Mouse (Mus musculus) megakaryocyte, embryonic 14.5 days (primary cell): ENCODE measurements around the gene Ccnb3. TPM values are rescaled to one million over a fixed set of nuclear protein-coding genes. Genes with fewer than 3 reads are reported as not detected.
"Not testable (repeated sequence)": the region's sequence is repeated elsewhere in the genome, so short reads cannot be mapped to it uniquely, and the experiment has no call there.

Experiments used
- H3K27me3 ChIP-seq: replicated peaks from 2 replicates; pipeline ENCODE3; 2012; ENCODE audit warnings: inconsistent platforms
- H3K36me3 ChIP-seq: replicated peaks from 2 replicates; pipeline ENCODE3; 2012; ENCODE audit warnings: low read length, inconsistent platforms, mixed read lengths
- H3K4me1 ChIP-seq: 2 replicates; pipeline ENCODE4 v1.6.1; 2012; ENCODE audit warnings: inconsistent platforms
- H3K4me3 ChIP-seq: replicated peaks from 2 replicates; pipeline ENCODE3; 2012; ENCODE audit warnings: moderate library complexity, mild to moderate bottlenecking, inconsistent platforms
- H3K9me3 ChIP-seq: 2 replicates; pipeline ENCODE4 v1.6.1; 2012; ENCODE audit warnings: inconsistent platforms
- FLI1 ChIP-seq: IDR thresholded peaks from 2 replicates; pipeline ENCODE4 v1.6.1; 2012; ENCODE audit warnings: low read length, inconsistent platforms, mixed read lengths
- GATA1 ChIP-seq: IDR thresholded peaks from 3 replicates; pipeline ENCODE4 v1.6.1; 2012; ENCODE audit warnings: mixed read lengths, low read length, inconsistent platforms, borderline replicate concordance
- polyA plus RNA-seq: library from polyadenylated mRNA; stranded (reverse); fragments of >175 nt; gene quantifications from 2 replicates; pipeline ENCODE4 v1.2.3, GENCODE M21; 2012; ENCODE audit warnings: low replicate concordance; ENCODE audit not compliant: insufficient read depth

The Ccnb3 gene
- polyA plus RNA-seq, result 0.03 TPM in 1 of 2 replicates, not detected in the other

DNA sequence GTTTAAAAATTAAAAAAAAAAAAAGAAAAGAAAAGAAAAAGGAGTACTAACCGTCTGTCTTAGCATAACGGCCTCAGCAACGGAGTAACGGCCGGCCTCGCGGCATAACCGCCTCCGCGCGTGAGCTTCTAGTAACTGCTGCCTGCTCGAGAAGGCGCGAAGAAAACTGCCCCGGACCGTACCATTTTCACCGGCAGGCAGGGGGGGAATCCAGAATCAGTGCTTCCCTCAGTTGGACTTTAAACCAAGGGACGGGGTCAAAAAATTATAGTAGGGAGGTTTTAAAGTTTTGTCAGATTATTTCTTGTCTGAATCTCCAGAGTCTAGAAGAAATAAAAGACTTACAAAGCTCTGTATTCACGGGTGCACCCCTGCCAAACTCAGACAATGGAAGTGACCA, at the start of gene Ccnb3:
Ccnb3 (minus strand) TSS at position 101 of the 400 bp plus-strand sequence.
- H3K4me1 ChIP-seq, result no peaks in the 10 kb centered on the region
- no peak within 1 kb of the TSS for H3K4me3 ChIP-seq
- no peak for TF ChIP-seq FLI1
- no peak for TF ChIP-seq GATA1
- no peaks in the 10 kb centered on the region for H3K27me3 ChIP-seq
- no peaks in the 10 kb centered on the region for H3K36me3 ChIP-seq
- no peaks in the 10 kb centered on the region for H3K9me3 ChIP-seq

DNA sequence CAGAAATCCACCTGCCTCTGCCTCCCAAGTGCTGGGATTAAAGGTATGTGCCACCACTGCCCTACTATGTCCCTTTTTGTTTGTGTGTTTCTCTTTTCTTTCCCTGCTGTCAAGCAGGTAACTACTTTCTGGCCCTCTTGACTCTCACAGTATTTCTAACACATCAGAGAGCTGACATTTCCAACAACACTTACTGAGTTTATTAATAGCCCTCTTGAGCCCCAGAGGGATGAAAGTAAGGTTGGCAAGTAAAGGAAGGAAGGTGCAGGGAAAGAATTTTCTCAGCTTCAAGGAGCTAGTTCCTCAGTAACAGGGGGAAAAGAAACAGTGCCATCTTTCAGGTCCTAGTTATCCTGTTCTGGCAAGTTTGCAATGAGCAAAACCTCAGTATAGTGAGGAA, 48.9 kb upstream of the Ccnb3 start:
- H3K36me3 ChIP-seq, result no peaks in the 10 kb centered on the region
- no peak overlapping the region for H3K4me3 ChIP-seq
- H3K27me3 ChIP-seq, result peaks cover 6% of the 10 kb centered on the region
- H3K9me3 ChIP-seq, result no peaks in the 10 kb centered on the region
- no peak for TF ChIP-seq GATA1
- no peaks in the 10 kb centered on the region for H3K4me1 ChIP-seq

DNA sequence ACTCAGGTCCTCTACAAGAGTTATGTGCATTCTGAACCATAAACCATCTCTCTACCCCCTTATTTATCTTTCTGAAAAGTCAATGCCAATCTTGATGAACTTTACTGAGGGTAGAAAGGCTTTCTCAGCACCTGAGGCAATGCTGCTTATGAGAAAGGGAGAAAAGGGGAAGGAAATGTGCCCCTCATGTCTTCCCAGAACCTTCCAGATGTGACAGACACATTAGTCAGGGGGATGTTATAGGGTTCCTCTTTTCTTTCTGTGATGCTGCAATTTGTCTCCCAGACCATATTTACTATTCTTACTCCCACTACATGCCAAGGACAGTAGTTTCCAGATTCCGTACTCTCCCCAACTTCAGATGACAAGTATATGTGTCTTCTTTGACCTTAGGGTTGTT, 44.5 kb upstream of the Ccnb3 start:
- TF ChIP-seq FLI1 (no peak), GATA1 (no peak)
- no peaks in the 10 kb centered on the region for H3K9me3 ChIP-seq
- H3K36me3 ChIP-seq, result no peaks in the 10 kb centered on the region
- no peak overlapping the region for H3K4me3 ChIP-seq
- H3K4me1 ChIP-seq, result no peaks in the 10 kb centered on the region
- peaks cover 12% of the 10 kb centered on the region for H3K27me3 ChIP-seq

DNA sequence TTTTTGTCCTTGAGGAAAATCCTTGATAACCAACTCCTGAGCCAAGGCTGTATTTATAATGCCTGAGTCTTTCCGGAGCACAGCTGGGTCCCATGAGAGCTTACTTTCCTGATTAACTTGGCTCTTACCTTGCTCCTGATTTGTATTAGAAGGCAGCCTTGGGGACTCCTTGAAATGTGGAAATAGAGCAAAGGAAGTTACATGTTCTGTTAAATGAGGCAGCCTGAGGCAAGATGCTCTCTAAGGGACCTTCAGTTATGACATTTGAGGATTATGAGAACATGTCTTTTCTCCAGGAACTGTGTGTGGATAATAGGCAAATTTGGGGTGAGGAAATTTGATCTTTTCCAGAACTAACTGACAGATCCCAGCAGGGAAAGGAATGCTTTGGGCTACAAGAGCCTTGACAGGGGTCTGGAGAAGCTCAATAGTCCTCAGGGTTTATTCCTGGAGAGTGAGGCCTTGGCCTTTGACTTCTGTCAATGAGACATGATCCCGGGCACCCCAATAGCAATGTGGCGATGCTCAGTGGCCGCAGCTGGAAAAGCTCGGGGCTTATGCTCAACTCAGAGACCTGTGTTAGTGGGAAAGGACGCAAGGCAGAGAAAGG, 38.5 kb upstream of the Ccnb3 start:
- H3K27me3 ChIP-seq, result peaks cover 20% of the 10 kb centered on the region
- TF ChIP-seq GATA1, result no peak
- TF ChIP-seq FLI1, result no peak
- H3K36me3 ChIP-seq, result no peaks in the 10 kb centered on the region
- H3K9me3 ChIP-seq, result no peaks in the 10 kb centered on the region
- H3K4me3 ChIP-seq, result no peak overlapping the region
- H3K4me1 ChIP-seq, result no peaks in the 10 kb centered on the region

DNA sequence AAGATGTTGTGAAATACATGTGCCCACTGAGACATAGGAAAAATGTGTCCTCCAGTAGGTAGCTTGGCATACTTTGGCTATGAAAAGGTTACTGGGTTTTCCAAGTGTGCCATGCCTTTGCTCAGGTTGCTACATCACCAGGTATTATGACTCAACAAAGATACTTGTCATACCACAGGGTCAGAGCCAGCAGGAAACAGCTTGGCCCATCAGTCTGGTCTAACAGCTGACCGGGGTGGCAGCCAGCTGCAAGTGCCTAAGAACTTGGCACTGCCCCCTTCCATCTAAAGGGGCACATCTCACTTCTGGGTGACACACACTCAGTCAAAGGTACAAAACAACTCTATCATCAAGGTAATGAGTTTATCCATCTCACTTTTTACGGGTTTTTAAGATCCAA, 26.6 kb upstream of the Ccnb3 start:
- TF ChIP-seq FLI1 (no peak), GATA1 (no peak)
- Histone ChIP-seq H3K9me3 (peaks cover 4% of the 10 kb centered on the region; the same call in 1 of the 2 replicates), H3K4me1 (no peaks in the 10 kb centered on the region), H3K4me3 (no peak overlapping the region), H3K36me3 (no peaks in the 10 kb centered on the region), H3K27me3 (peaks cover 10% of the 10 kb centered on the region)

DNA sequence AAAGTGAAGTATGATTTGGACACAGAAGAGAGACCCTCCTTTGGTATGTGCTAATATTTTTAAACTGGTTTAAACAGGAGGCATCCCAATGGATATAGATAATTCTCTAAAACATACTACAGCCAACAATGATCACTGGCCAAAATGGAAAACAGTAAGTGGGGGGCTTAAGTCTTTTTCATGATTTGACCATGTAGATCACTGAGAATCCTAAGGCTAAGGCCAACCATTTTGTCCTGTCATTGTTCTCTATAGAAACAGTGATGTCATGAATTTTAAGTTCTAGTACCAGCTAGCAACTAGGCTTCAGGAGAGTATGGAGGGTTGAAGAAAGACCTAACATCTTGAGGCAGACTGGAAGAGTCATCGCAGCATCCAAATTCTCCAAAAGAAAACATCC, 25.8 kb upstream of the Ccnb3 start, which contains the start of gene Akap4:
Akap4 (plus strand) TSS at position 301 of the 400 bp plus-strand sequence.
- H3K9me3 ChIP-seq, result peaks cover 4% of the 10 kb centered on the region; the same call in 1 of the 2 replicates
- H3K4me3 ChIP-seq, result no peak within 1 kb of the TSS

DNA sequence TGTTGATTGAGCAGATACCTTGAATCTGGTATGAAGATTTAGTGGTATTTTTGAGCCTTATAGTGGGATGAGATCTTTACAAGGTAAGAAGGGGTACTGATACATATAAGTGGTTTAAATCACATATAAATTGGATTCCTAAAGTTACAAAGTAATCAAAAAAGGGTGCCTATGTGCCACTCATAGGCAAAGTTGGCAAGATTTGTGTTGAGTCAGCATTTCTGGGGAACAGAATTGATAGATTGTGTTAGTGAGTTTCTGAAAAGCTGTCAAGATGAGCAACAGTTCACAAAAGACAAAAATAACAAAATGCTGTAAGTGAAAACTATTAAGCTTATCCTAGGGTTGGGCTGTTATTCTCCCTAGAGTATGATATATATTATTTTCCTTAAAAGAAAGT, 22.7 kb upstream of the Ccnb3 start:
- no peak for TF ChIP-seq FLI1
- no peak for TF ChIP-seq GATA1
- Histone ChIP-seq H3K9me3 (no peaks in the 10 kb centered on the region), H3K4me3 (no peak overlapping the region), H3K4me1 (no peaks in the 10 kb centered on the region), H3K27me3 (peaks cover 15% of the 10 kb centered on the region), H3K36me3 (no peaks in the 10 kb centered on the region)

More for the DNA sequence above, 25.8 kb upstream of the Ccnb3 start, which contains the start of gene Akap4:
- Histone ChIP-seq H3K27me3 (peaks cover 10% of the 10 kb centered on the region), H3K4me1 (no peaks in the 10 kb centered on the region), H3K36me3 (no peaks in the 10 kb centered on the region)
- TF ChIP-seq GATA1 (no peak), FLI1 (no peak)

DNA sequence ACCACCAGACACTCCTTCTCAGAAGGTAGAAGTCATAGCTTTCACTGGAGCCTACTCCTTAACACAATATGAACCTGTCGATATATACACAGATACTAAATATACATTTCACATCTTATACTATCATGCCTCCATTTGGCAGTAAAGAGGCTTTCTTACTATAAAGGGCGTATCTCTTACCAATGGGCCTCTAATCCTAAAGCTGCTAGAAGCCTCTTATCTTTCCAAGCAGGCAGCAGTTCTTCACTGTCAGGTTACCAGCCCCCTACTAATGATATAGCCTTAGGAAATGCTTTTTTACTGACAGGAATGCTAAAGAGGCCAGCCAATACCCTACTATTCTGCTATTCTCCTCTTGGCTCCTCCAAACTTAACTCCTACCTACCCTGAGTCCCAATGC, 16.2 kb upstream of the Ccnb3 start:
- no peaks in the 10 kb centered on the region for H3K4me1 ChIP-seq
- no peaks in the 10 kb centered on the region for H3K36me3 ChIP-seq
- TF ChIP-seq FLI1 (no peak), GATA1 (no peak)
- H3K4me3 ChIP-seq, result no peak overlapping the region
- no peaks in the 10 kb centered on the region for H3K9me3 ChIP-seq
- peaks cover 16% of the 10 kb centered on the region for H3K27me3 ChIP-seq

DNA sequence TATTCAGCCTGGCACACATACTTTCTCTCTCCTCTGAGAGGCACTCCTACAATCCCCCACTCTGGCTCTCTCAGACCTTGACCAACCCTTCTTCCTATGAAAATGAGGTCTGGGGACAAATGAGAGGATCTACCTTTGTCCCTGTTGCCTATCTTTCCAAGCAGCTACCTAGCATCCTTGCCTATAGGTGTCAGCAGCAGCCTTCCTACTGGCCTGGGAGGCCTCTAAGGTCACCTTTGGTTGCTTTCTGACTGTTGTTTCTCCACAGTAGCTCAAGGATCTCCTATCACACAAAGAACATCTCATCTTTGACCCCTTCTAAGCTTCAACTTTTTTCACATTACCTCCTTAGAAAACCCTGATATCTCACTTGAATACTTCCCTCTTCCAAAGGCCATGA, 15.6 kb upstream of the Ccnb3 start:
- no peaks in the 10 kb centered on the region for H3K36me3 ChIP-seq
- peaks cover 17% of the 10 kb centered on the region for H3K27me3 ChIP-seq
- no peaks in the 10 kb centered on the region for H3K9me3 ChIP-seq
- TF ChIP-seq GATA1, result no peak
- TF ChIP-seq FLI1, result no peak
- no peak overlapping the region for H3K4me3 ChIP-seq
- no peaks in the 10 kb centered on the region for H3K4me1 ChIP-seq

DNA sequence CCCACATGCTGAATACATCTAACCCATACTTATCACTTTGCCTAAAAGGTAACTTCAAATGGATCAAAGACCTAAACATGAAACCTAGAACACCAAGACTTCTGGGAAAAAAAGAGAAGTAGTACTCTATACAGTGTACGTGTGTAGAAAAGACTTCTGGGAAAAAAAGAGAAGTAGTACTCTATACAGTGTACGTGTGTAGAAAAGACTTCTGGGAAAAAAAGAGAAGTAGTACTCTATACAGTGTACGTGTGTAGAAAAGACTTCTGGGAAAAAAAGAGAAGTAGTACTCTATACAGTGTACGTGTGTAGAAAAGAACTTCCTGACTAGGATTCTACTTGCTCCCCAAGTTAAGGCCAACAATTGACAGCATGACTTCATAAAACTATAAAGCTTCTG, 57.5 kb downstream of the Ccnb3 start:
- not testable (repeated sequence) for H3K36me3 ChIP-seq, H3K4me1 ChIP-seq, H3K4me3 ChIP-seq, H3K9me3 ChIP-seq, H3K27me3 ChIP-seq

DNA sequence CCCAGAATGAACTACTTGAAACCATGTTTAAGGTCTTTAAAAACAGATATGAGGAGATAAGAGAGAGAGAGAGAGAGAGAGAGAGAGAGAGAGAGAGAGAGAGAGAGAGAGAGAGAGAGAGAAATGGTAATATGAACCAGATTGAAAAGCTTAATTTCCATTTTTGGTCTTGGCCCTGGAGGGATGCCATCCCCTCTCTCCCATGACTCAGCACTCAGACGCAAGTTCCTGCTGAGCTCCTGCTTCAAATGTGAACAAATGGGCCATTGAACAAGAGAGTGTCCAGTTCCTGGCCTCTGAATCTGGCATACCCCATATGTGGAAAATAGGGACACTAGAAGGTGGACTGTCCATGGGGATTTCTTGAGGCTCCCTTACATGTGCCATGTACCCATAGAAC, 69.5 kb downstream of the Ccnb3 start:
- no peak for TF ChIP-seq FLI1
- no peak for TF ChIP-seq GATA1
- Histone ChIP-seq H3K9me3 (no peaks in the 10 kb centered on the region), H3K4me3 (no peak overlapping the region), H3K4me1 (peaks cover 8% of the 10 kb centered on the region; the same call in 1 of the 2 replicates), H3K36me3 (no peaks in the 10 kb centered on the region), H3K27me3 (no peaks in the 10 kb centered on the region)
